Mouse (Mus musculus) E14TG2a.4 (cell line): Measurements from ENCODE around the gene Ywhaq.

ENCODE experiments used
- CTCF ChIP-seq: conservative IDR thresholded peaks from 2 replicates; pipeline ENCODE4 v1.5.1; 2014; ENCODE audit warnings: low read length
- NANOG ChIP-seq: IDR thresholded peaks from 2 replicates; pipeline ENCODE4 v1.6.1; 2014; ENCODE audit warnings: borderline replicate concordance, low read length, mixed read lengths
- POU5F1 ChIP-seq: IDR thresholded peaks from 2 replicates; pipeline ENCODE4 v1.6.1; 2014; ENCODE audit warnings: low read length, borderline replicate concordance

DNA sequence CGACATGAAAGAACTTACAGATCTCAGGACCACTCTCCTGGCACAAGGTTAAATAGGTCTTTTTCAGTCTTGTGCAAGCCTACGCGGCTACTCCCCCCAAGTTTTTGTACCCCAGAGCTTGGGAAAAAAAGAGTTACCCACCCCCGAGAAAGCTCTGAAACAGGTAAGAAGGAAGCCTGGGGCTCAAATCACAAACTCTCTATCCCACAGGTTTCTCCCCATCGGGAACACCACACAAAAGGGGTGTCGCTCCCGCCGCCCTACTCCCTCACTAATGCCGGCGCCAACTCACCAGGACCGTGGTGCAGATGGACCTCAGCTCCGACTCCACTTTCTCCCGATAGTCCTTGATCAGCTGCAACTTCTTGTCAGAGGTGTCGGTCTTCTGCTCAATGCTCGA is 931 bp downstream of the Ywhaq start:
- TF ChIP-seq CTCF (no peak), NANOG (no peak), POU5F1 (no peak)
